Mouse (Mus musculus): ENCODE measurements at regions not wholly inside any gene's neighbourhood (a gene's known extent, or its start where the extent isn't known, plus 50 kb on each side); places are given as distances from the start of the nearest gene placed in this dataset.

- TF ChIP-seq CTCF (IDR thresholded peaks at IDR 0.05; ENCODE audit: low read depth) (no peak), EP300 (IDR thresholded peaks at IDR 0.05; ENCODE audit: low read depth) (no peak)
Observed at GRCm38 (mm10) chr2:46570416-46570815, 1453.2 kb upstream of the Zeb2 start.
